Mouse (Mus musculus) C2C12 (cell line): Measurements from ENCODE around the gene Nip7.

ENCODE experiments used
- CTCF ChIP-seq: IDR thresholded peaks from one replicate; pipeline ENCODE4 v1.5.1; 2011; ENCODE audit not compliant: control insufficient read depth, insufficient read depth, insufficient read length
- FOSL1 ChIP-seq: IDR thresholded peaks from one replicate; pipeline ENCODE4 v1.8.0; 2011; ENCODE audit warnings: mild to moderate bottlenecking, low read length; ENCODE audit not compliant: poor library complexity, insufficient read depth, severe bottlenecking

DNA sequence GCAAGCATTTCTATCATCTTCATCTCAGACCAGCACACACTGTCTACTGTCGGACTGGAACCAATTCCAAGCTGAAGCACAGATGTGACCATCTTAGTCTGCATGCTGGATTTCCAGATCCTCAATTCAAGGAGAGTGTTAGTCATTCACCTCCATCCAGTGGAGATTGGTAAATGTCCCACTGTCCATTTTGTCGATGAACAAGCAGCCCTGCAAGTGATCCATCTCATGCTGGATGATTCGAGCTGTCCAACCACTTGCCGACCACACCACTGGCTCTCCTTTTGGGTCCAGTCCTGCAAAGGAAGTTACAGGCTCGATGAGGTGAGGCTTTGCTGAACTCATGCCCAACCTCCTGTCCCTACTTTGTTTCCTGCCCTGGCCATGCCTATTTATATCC is 9.7 kb upstream of the Nip7 start:
- TF ChIP-seq FOSL1: no peak
- no peak for TF ChIP-seq CTCF
